ENCODE assay signal across 7 mouse cellular contexts in genomic region chr14:30218114-30218513, GRCm38 (mm10).
DNase-seq lines count a peak whose midpoint lies in the region; ATAC-seq lines count a peak whose summit lies in the region.

No protein-coding gene starts in this region.

- peak; percentile 13 for DNase-seq in urinary bladder, postnatal 14 days (ENCODE audit: low spot score)
- DNase-seq in urinary bladder, postnatal 25 days (ENCODE audit: low spot score): no peak
- peak; percentile 93 to 95 for DNase-seq in cerebellum, postnatal 25 days
- DNase-seq in right cerebral cortex, postnatal 36 days (ENCODE audit: low spot score in 2 of 2): peak; percentile 29 to 50
- no peak for DNase-seq in neural tube, embryonic 10.5 days (ENCODE audit: extremely low spot score, low spot score)
- DNase-seq in spleen, adult 12 weeks (ENCODE audit: low spot score): no peak

- ATAC-seq in hematopoietic stem cell, adult 5-6 weeks (replicated peaks in 1 of 2; ENCODE audit: insufficient read depth in 1 of 2, low FRiP score in 2 of 2, low TSS enrichment in 1 of 2, low read depth in 1 of 2, poor library complexity in 2 of 2, severe bottlenecking in 2 of 2): peak; percentile 75 to 79; a peak in 3 of 4 replicates

Comparison
In these comparisons a context has a peak if more than half of its experiments do, and no peak if none do; other contexts are left out.
1. DNase-seq: peak in urinary bladder, postnatal 14 days (single experiment), cerebellum, postnatal 25 days (2 of 2) and right cerebral cortex, postnatal 36 days (2 of 2); none in urinary bladder, postnatal 25 days (single experiment), neural tube, embryonic 10.5 days (single experiment) and spleen, adult 12 weeks (single experiment).